Mouse (Mus musculus): ENCODE results near the gene Abcg8.

DNA sequence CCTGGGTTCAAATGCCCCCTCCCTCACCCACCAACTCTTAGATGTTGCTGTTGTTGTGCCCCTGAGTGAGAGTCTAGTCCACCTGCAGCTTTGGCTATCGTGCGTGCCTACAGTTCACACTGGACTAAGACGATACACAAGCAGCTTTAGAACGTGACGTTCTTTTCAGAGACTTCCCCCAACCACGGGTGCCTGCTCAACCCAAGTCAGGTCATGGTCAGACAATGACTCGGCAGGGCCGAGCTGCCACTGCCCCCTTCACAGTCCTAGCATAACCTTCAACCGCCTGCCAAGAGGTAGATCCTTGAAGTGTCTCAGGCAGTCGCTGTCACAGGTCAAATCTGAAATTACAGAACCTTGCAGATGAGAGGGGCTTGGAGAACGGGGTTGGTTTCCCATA, 12.7 kb downstream of the Abcg8 start:
- no peak for TF ChIP-seq EP300 (IDR thresholded peaks at IDR 0.05; ENCODE audit: low read depth)
- no peak for TF ChIP-seq CTCF (IDR thresholded peaks at IDR 0.05; ENCODE audit: low read depth)
